Mouse (Mus musculus) olfactory bulb, adult 2 months (tissue): ENCODE measurements around the gene Wscd2.

Experiments
- CTCF ChIP-seq: fragments of 200-500 bp; IDR thresholded peaks from 2 replicates; pipeline ENCODE4 v1.5.1; 2012; ENCODE audit warnings: low read depth, mild to moderate bottlenecking, low read length, moderate library complexity; ENCODE audit not compliant: insufficient read depth
- POLR2A ChIP-seq: fragments of 200-500 bp; IDR thresholded peaks from 2 replicates; pipeline ENCODE4 v1.6.1; 2012; ENCODE audit warnings: mild to moderate bottlenecking, low read depth, low read length, moderate library complexity; ENCODE audit not compliant: insufficient read depth

GRCm38 (mm10) chr5:113606121-113606520, 116.0 kb downstream of the Wscd2 start:
- TF ChIP-seq CTCF: no peak
- TF ChIP-seq POLR2A: no peak
